Mouse (Mus musculus) gastrocnemius, postnatal 4 days (tissue): Measurements from ENCODE around the gene Slc29a3. TPM values are rescaled to one million over a fixed set of nuclear protein-coding genes. Genes with fewer than 3 reads are reported as not detected.

ENCODE experiments used
- DNase-seq, 2 experiments: peaks; one replicate each; pipeline ENCODE4 v3.0.0; 2021 to 2022; ENCODE audit warnings: low spot score in 2 of 2, mixed read lengths in 2 of 2
- long read RNA-seq, 2 experiments: library from polyadenylated mRNA; stranded (forward); transcript quantifications; one replicate each; pipeline ENCODE4 v2.0.0; 2021
- total RNA-seq, 2 experiments: library from RNA; stranded (reverse); gene quantifications; 2 replicates each; pipeline ENCODE4 v1.2.3; 2021

The Slc29a3 gene
- total RNA-seq: 1 to 10 TPM; 8.8 to 9.1 TPM
- long read RNA-seq, experiment 1, full-length matches to known transcripts: 3 of 7 reads
- long read RNA-seq, experiment 1, partial matches to known transcripts: 0 of 7 reads
- long read RNA-seq, experiment 1, other reads (novel, unspliced or antisense): 4 of 7 reads
- long read RNA-seq, experiment 2, partial matches to known transcripts: 1 of 6 reads
- long read RNA-seq, experiment 2, other reads (novel, unspliced or antisense): 4 of 6 reads

DNA sequence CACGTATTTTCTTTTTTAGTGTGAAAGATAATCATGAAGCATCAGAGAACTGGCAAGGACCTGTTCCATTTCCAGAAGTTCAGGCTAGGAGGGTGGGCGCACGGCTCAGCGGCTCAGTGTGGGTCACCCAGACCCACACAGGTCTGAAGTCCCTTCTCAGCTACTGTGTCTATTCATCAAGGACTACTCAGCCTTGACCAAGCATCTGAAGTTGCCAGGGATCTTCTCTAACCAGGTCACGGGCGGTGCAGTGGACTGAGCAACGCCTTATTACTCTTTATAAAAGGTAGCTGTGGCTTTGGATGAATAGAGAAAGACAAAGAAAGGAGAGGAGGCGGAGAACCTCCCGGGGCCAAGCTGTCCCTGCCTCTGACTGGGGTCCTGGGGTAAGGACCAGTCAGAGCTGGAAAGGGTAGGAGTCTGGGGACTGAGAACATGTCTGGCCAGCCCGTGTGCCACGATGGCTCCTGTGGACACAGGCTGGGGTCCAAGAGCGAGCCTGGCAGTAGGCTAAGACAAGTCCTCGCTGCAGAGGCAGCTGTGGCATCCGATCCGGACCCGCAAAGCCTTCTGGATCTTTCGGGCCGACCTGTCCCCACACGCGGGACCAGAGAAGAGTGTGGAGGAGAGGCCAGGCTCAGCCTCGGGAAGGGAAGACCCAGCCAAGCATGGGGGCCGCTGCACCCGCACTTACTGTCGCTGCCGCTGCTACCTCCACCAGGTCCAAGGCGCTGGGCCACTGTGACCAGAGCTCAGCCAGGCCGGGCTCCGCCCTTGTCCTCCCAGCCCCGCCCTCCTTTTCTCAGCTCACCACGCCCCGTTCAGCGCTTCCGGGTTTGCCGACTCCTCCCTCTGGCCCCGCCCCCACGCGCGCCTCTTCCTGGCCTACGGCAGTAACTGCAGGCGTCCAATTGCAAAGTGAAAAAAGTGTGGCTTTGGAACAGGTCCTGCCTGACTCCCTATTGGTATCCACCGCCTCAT, at the start of gene Slc29a3:
Slc29a3 (minus strand) TSS at position 755 of the 981 bp plus-strand sequence.
- peak; percentile 98 to 99 for DNase-seq

- DNase-seq: no peak
Measured at GRCm38 (mm10) chr10:60801898-60802412, 49.4 kb upstream of the Slc29a3 start.

- no peak for DNase-seq
Measured at GRCm38 (mm10) chr10:60801168-60801897, 48.7 kb upstream of the Slc29a3 start.

- no peak for DNase-seq
Measured at GRCm38 (mm10) chr10:60800295-60801167, 47.9 kb upstream of the Slc29a3 start.

DNA sequence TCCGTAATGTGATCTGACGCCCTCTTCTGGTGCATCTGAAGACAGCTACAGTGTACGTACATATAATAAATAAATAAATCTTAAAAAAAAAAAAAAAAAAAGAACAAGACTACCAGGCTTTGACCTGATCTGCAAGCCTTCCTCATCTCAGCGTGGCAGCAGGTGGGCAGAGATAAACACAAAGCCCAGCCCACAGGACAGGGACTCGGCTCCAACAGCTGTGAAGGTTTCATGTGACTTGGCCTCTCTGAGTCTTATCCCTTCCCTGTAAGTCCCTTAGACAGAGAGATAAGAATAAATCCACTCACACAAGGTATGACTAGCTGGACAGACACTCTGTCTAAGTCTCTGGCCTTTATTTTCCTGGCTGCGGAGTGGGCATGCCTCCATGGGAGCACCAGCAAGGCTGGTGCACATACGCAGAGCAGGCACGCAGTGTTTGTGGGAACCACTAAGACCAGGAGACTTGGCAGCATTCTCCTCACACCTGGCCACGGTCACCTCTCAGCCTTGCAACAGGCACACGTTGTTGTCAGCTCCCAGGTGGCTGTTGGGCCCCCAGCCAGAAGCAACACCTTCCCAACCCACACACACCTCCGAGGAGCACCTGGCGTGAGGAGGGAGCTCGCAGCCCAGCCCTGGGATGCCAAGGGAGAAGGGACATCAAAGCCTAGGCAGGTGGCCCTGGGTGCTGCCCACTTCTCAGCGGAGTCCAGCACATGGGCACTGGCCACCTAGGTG, 45.3 kb upstream of the Slc29a3 start:
- no peak for DNase-seq

DNA sequence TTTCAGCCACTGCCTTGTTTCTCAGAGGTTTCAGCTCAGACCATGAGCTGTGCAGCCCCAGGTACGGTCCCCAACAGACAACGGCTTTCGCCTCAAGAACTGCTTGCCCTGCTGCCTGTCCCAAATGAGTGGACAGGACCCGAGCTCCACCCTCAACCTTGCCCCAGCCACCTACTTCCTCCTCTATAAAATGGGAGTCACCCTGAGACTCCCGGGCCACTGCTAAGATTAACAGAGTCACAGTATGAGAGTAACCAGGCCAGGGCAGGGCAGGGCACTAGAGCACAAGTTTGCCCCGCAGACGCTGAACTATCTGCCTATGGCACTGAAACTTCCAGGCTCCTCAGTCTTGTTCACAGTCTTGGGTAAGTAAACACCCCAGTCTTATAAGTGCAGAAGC, 43.9 kb upstream of the Slc29a3 start:
- DNase-seq: no peak

GRCm38 (mm10) chr10:60796028-60796427, 43.4 kb upstream of the Slc29a3 start:
- DNase-seq: no peak

DNA sequence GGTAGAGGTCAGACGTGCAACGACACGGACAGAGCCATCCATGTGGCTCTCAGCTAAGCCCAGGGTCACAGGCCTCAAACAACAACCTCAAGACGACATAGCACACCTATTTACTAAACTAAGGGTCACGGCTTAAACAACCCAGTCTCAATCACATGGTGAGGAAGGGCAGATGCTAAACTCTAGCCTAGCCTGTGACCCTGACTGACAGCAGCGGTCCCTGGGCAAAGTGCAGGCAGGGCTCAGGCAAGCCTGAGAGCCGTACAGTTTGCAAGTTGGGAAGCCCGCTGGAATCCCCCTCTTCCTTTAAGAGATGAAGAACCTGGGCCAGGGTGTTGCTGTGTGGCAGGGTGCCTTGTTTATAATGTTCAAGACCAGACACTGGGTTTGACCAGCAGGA, 42.2 kb upstream of the Slc29a3 start:
- no peak for DNase-seq

- no peak for DNase-seq
Measured at GRCm38 (mm10) chr10:60794374-60794773, 41.8 kb upstream of the Slc29a3 start.

DNA sequence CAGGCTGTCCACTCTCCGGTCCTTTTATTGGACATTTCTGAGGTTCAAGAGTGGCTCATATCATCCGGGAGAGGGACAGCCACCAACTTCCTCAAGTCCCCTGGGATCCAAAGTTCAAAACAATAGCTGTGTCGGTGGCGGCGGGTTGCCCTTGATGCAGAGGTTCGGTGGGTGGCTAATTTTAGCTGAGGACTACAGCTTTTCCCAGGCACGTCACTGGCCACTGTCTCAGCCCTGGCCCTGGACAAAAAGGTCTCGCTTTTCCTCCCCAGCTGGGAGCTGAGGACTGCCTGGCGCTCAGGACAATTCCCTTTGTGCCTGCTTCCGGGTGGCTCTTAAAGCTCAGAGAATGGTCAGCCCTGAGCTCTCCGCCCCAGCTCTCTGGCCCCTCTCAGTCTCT, 40.2 kb upstream of the Slc29a3 start:
- no peak for DNase-seq

DNA sequence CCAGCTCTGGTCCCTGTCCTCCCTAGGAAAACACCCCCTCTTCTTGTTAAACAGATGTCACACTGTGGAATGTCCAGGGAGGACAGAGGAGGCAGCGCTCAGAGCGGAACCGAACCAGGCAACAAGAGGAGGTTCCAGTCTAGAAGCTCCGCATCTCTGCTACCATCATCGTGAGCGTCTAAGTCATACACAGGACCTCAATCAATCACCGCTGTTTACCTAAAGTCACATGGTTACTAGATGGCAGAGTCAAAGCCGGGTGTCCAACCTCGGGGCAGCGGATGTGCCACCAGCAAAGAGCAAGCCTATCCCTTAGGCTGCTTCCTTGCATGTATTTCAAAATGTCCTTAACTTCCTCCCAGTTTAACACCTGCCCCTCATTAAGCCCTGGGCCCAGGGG, 39.8 kb upstream of the Slc29a3 start:
- no peak for DNase-seq

- DNase-seq: no peak
Measured at GRCm38 (mm10) chr10:60790912-60791311, 38.3 kb upstream of the Slc29a3 start.

DNA sequence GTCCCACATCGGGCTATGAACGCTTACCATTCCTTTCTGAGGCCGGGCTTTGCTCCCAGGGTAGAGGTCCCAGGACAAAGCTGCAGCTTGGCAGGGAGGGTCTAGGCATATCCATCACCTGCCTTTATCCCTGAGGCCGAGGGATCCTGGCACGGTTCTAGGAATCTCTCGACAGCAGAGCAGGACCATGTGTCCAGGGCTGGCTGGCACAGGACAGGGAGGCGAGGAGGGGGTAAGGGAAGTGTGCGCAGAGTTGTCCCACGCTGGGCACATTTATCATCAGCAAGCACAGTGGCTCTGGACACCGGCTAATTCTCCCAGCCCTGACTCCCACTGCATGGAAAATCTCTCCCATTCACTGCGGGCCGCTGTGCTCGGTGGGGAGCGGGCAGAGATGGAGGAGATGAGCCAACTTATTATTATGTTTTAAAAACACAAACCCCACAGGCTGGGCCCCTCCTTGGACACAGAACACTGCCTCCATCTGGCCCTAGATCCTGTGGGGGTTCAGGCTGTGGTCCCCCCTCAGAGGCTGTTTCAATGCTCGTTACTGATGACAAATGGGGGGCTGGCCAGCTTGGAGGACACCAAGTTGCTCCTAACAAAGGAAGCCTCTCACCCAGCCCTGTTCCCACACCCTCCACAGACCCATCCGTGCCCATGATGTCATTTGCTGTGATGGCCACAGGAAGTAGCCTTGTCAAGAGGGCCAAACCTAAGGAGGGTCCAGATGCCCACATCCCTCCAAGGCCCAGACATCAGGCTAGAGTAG, 34.9 kb upstream of the Slc29a3 start:
- no peak for DNase-seq

- no peak for DNase-seq
Measured at GRCm38 (mm10) chr10:60783608-60784007, 31.0 kb upstream of the Slc29a3 start.

- peak; percentile 60 to 68 for DNase-seq
Measured at GRCm38 (mm10) chr10:60779628-60780027, 27.0 kb upstream of the Slc29a3 start.

- peak in 1 of 2 experiments; percentile 36 for DNase-seq
Measured at GRCm38 (mm10) chr10:60778542-60778941, 25.9 kb upstream of the Slc29a3 start.

- DNase-seq: no peak
Measured at GRCm38 (mm10) chr10:60775473-60775872, 22.9 kb upstream of the Slc29a3 start.

- DNase-seq: no peak
Measured at GRCm38 (mm10) chr10:60774616-60775015, 22.0 kb upstream of the Slc29a3 start.

GRCm38 (mm10) chr10:60770855-60771254, 18.3 kb upstream of the Slc29a3 start:
- DNase-seq: no peak
